Mouse (Mus musculus) megakaryocyte, embryonic 14.5 days (primary cell): ENCODE results near the gene L1cam.

Source experiments
- FLI1 ChIP-seq: IDR thresholded peaks from 2 replicates; pipeline ENCODE4 v1.6.1; 2012; ENCODE audit warnings: low read length, inconsistent platforms, mixed read lengths
- GATA1 ChIP-seq: IDR thresholded peaks from 3 replicates; pipeline ENCODE4 v1.6.1; 2012; ENCODE audit warnings: mixed read lengths, low read length, inconsistent platforms, borderline replicate concordance

GRCm38 (mm10) chrX:73921285-73921822, 25.4 kb upstream of the L1cam start:
- TF ChIP-seq FLI1, result no peak
- no peak for TF ChIP-seq GATA1
